Mouse (Mus musculus) intestine, embryonic 14.5 days (tissue): Measurements from ENCODE around the gene Fat2. TPM values are rescaled to one million over a fixed set of nuclear protein-coding genes. Genes with fewer than 3 reads are reported as not detected.
A peak's percentile ranks its signal among the peaks of the same experiment; 100 is the strongest.

Experiments used
- ATAC-seq: fragments of 200-750 bp; cut with Nextera tagmentation; replicated peaks from 2 replicates; pipeline ENCODE4 v1.8.0; 2017; ENCODE audit warnings: low read depth, moderate number of reproducible peaks, moderate TSS enrichment, moderate library complexity; ENCODE audit not compliant: low FRiP score, low TSS enrichment
- DNase-seq: peaks from one replicate; pipeline ENCODE4 v3.0.0-alpha.2; 2018; ENCODE audit warnings: low spot score
- H3K27ac ChIP-seq: fragments of 300-500 bp; sonication (generic); 2 replicates; pipeline ENCODE4 v1.5.1; 2014; ENCODE audit warnings: low read depth, mild to moderate bottlenecking, control low read depth
- H3K27me3 ChIP-seq: fragments of 300-500 bp; sonication (generic); replicated peaks from 2 replicates; pipeline ENCODE4 v1.6.1; 2014; ENCODE audit warnings: low read length, control low read depth; ENCODE audit not compliant: control insufficient read depth, insufficient read depth
- H3K36me3 ChIP-seq: fragments of 300-500 bp; sonication (generic); 2 replicates; pipeline ENCODE4 v1.6.1; 2014; ENCODE audit warnings: low read length, control low read depth; ENCODE audit not compliant: control insufficient read depth, insufficient read depth
- H3K4me1 ChIP-seq: fragments of 300-500 bp; sonication (generic); replicated peaks from 2 replicates; pipeline ENCODE4 v1.6.1; 2014; ENCODE audit warnings: low read length, control low read depth, mixed read lengths; ENCODE audit not compliant: control insufficient read depth, insufficient read depth
- H3K4me2 ChIP-seq: fragments of 300-500 bp; sonication (generic); 2 replicates; pipeline ENCODE4 v1.6.1; 2014; ENCODE audit warnings: low read length
- H3K4me3 ChIP-seq: fragments of 300-500 bp; sonication (generic); 2 replicates; pipeline ENCODE4 v1.5.1; 2014; ENCODE audit warnings: low read depth, low read length, control low read depth, mixed read lengths
- H3K9ac ChIP-seq: fragments of 300-500 bp; sonication (generic); 2 replicates; pipeline ENCODE4 v1.6.1; 2014; ENCODE audit warnings: mild to moderate bottlenecking, low read length
- H3K9me3 ChIP-seq: fragments of 300-500 bp; sonication (generic); 2 replicates; pipeline ENCODE4 v1.6.1; 2016; ENCODE audit warnings: low read length, control low read depth; ENCODE audit not compliant: control insufficient read depth
- WGBS: fragments of 180-500 bp; shearing (Covaris S2); extraction: QIAGEN DNeasy Blood & Tissue Kit; methylation state at CpG from one replicate; pipeline ENCODE4 v1.1.7; 2014; 5-methylcytosine and 5-hydroxymethylcytosine counted together
- polyA plus RNA-seq: library from polyadenylated mRNA; unstranded; fragments of >200 nt; fragmentation: Nextera tagmentation; extraction: Ambion mirVana; gene quantifications from 2 replicates; pipeline ENCODE4 v1.2.1, GENCODE M21; 2014

The Fat2 gene
- polyA plus RNA-seq, 1 experiment from 2014 or later: 0.07 TPM

DNA sequence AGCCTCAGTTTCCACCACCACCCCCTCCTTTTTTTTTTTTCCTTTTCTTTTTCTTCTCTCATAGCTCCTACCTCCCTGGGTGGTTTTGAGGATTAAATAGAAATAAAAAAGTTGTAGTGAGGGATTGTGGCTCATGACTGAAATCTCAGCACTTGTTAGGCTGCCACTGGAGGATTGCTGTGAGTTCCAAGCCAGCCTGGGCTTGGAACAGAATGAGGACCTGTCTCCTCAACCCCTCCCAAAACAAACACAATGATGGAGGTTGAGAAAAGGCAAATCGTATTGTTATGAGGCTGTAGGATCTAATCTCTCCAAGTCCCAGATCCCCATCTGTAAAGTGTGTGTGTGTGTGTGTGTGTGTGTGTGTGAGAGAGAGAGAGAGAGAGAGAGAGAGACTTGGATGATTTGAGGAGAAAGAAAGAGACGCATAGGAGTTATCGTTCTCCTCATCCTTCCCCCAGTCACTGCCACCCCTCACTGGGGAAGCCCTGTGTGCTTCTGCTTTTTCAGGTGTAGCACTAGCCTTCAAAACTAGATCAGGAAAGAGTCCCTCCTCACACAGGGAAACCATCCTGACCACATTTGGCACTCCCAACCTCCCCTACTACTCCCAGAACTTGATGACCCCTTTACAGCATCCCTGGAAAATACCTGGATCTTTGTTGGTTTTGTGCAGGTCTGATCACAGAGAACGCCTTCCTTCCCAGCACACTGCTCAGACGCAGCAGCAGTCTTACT lies 837 bp upstream of the Fat2 start:
- DNase-seq (no peak), ATAC-seq (no peak)
- Histone ChIP-seq H3K27ac (no peak overlapping the region), H3K27me3 (no peaks in the 10 kb centered on the region), H3K9me3 (no peaks in the 10 kb centered on the region), H3K36me3 (no peaks in the 10 kb centered on the region), H3K9ac (no peak overlapping the region), H3K4me3 (no peak overlapping the region), H3K4me2 (no peak overlapping the region), H3K4me1 (no peaks in the 10 kb centered on the region)
- WGBS: 70% methylated on average over 5 of the region's 5 CpGs

DNA sequence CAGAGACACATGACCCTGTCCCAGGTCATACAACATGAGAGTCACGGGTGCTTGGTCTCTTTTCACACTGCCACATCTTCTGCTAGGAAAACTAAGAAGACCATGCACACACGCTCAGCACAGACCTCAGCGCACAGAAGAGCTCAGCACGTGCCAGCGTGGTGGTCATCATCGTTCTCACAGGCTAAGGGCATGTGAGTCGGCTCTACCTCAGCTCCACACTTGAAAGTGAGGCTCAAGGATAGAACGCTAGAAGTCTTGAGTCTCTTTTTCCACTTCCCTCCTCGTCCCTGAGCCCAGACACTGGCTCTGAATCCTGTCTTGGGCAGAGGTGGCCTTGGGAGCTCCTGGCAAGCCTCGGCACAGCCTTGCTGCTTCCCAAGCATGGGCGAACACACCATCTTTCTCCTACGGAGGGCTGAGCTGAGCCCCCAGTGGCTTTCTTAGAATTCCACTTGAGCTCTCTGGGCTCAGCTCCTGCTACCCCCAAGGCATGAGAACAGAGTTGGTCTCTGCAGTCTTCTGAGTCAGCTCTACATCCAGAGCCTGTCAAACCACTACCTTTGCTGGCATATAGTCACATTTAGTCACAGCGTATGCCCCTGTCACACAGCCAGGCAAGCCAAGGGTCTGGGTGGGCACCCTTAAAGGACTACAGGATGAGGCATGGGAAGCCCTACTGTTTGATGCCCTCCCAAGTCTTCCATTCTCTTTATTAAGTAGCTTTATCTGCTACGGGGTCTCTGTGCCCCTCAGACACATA lies 869 bp downstream of the Fat2 start:
- no peak overlapping the region for H3K9ac ChIP-seq
- no peaks in the 10 kb centered on the region for H3K36me3 ChIP-seq
- H3K27ac ChIP-seq: no peak overlapping the region
- no peaks in the 10 kb centered on the region for H3K9me3 ChIP-seq
- 91% methylated on average over 14 of the region's 14 CpGs for WGBS
- no peak overlapping the region for H3K4me2 ChIP-seq
- ATAC-seq (no peak), DNase-seq (no peak)
- H3K4me3 ChIP-seq: no peak overlapping the region
- H3K27me3 ChIP-seq: no peaks in the 10 kb centered on the region
- no peaks in the 10 kb centered on the region for H3K4me1 ChIP-seq

DNA sequence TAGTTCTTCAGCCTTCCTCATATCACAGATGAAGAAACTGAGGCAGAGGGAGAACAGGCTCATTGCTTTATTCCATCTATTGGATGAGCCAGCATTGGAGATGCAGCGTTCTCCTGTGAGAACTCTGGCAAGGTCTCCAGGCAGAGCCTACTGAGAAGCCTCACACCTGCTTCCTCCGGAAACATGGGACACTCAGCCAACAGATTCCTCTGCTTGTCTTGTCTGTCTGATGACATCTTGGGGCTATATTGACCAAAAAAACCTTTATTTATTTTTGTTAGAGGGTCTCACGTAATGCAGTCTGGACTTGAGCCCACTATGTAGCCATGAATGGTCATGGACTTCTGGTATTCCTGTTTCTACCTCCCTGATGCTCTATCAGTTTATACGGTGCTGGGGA lies 1.8 kb downstream of the Fat2 start:
- peaks cover 4% of the 10 kb centered on the region for H3K4me1 ChIP-seq
- H3K4me3 ChIP-seq: no peak overlapping the region
- DNase-seq (no peak), ATAC-seq (no peak)
- no peak overlapping the region for H3K4me2 ChIP-seq
- H3K9me3 ChIP-seq: no peaks in the 10 kb centered on the region
- 85% methylated on average over 4 of the region's 4 CpGs for WGBS
- no peak overlapping the region for H3K9ac ChIP-seq
- no peaks in the 10 kb centered on the region for H3K36me3 ChIP-seq
- no peak overlapping the region for H3K27ac ChIP-seq
- H3K27me3 ChIP-seq: no peaks in the 10 kb centered on the region

DNA sequence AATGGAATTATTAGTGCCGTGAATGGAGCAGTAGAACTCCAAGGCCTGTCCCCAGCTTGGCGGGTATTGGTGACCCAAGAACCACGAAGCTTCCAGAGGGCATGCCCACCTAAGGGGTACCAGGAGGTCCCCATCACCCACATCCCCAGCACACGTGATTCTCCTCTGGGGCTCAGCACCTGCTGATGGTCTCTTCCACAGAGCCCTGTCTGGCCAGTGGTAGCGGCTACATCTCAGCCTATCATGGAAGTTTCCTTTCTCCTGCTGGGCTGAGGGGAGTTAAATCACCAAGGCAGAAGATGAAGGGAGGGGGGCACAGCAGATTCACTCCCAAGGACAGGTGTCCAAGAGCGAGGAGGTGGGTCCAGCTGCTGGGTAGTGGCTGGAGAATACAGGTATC lies 2.3 kb downstream of the Fat2 start:
- Histone ChIP-seq H3K36me3 (no peaks in the 10 kb centered on the region), H3K4me1 (peaks cover 6% of the 10 kb centered on the region), H3K4me2 (no peak overlapping the region), H3K9ac (no peak overlapping the region), H3K4me3 (no peak overlapping the region), H3K9me3 (no peaks in the 10 kb centered on the region), H3K27me3 (no peaks in the 10 kb centered on the region), H3K27ac (no peak overlapping the region)
- DNase-seq (no peak), ATAC-seq (no peak)
- WGBS: 86% methylated on average over 6 of the region's 6 CpGs

DNA sequence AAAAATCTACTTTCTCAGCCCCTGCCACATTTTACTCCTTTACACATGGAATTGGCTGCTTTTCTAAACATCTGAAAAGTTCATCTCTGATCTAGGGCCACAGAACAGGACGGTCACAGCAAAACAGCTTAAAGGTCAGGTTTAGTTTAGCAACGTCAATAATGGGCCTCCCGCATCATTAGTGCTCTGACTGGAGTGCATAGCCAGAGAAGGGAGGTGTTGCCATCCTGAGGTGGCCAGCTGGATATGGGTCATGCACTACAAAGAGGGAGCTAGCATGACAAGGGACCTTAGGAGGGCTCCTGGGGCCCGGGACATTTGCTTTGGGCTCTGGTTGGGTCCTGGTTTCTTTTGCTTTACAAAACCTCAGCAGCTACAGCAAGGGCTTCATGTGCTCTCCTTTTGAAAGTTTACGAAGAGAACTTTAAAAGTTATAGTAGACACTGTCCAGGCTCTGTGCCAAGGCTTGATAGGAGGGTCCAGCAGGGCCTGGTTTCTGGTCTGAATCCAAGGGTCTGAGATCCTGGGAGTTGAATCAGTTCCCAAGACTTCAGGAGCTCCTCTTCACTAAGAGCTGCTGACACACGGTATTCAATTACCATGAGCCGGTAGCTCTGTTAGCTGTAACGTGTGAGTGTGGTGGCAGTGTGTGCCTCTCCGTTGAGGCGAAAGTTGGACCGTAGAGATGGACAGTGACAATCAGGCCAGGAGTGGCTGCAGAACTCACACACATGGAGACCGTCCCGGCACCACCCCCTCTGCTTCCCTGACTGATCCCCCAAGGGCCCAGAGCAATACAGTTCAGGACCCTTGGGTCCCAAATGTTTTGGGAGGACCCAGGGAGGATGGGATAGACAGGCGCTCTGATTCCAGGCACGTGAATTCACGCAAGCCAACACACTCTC lies 6.2 kb downstream of the Fat2 start:
- Histone ChIP-seq H3K27me3 (no peaks in the 10 kb centered on the region), H3K9ac (no peak overlapping the region), H3K36me3 (no peaks in the 10 kb centered on the region), H3K4me1 (peaks cover 6% of the 10 kb centered on the region), H3K4me3 (no peak overlapping the region), H3K9me3 (no peaks in the 10 kb centered on the region), H3K4me2 (no peak overlapping the region), H3K27ac (peak overlapping the region; percentile 52; the same call in 1 of the 2 replicates)
- DNase-seq (peak; percentile 52), ATAC-seq (no peak)
- 60% methylated on average over 16 of the region's 16 CpGs for WGBS

DNA sequence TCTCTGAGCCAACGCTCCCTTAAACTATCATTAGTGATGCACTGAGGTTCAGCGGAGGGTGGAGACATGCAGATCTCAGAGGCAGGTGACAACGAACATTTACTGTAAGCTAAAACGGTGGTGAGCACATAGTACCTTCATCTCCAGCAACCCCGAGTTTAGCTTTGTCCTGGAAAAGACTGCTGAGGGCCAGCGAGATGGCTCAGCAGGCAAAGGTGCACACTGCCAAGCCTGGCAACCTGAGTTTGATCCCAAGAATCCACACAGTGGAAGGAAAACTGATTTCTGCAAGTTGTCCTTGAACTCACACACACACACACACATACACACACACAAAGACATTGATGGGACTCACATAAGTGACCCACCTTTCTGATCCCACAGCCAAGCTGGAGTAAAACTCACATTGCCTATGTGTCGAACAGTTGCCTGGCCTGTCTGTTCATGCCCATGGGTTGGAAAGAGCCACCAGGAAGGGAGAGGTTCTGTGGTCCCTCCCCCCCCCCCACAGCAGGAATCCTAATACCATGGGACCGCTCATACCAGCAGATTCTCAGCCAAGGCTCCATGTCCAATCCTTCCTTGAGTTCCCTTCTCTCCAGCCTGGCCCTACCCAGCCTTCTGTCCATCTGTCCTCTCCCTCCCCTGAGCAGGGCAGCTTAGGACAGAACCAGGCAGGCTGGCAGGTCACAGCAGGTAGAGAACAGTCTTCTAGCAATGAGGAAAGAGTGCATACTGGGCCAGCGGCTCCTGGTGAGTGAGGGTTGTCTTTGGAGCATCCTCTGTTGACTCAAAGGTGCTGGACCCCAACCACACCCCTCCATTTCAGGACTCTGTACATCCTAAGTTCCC lies 8.6 kb downstream of the Fat2 start:
- Histone ChIP-seq H3K27ac (no peak overlapping the region), H3K4me1 (peaks cover 6% of the 10 kb centered on the region), H3K27me3 (no peaks in the 10 kb centered on the region), H3K36me3 (no peaks in the 10 kb centered on the region), H3K9ac (no peak overlapping the region), H3K9me3 (no peaks in the 10 kb centered on the region), H3K4me2 (no peak overlapping the region), H3K4me3 (no peak overlapping the region)
- DNase-seq (no peak), ATAC-seq (no peak)
- 86% methylated on average over 9 of the region's 9 CpGs for WGBS

DNA sequence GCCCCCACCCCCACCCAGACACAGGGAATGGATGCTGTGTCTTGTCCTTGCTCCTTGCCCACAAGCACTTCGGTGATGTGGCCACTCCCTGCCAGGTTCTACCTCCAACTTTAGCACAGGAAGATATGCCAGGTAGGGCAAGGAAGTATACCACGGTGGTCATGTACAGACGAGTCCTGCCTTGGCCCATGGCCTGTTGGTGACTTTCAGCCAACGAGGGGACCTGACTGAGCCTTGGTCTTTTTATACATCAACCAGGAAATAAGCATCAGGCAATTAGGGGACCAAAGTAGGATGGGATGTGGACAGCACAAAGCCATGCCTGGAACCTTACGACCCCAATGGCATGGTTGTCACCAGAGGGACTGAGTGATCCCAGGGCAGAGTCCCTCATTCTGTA lies 9.3 kb downstream of the Fat2 start:
- H3K9me3 ChIP-seq: no peaks in the 10 kb centered on the region
- H3K4me1 ChIP-seq: peaks cover 6% of the 10 kb centered on the region
- no peak for DNase-seq
- no peak overlapping the region for H3K4me2 ChIP-seq
- no peak for ATAC-seq
- WGBS: 89% methylated on average over 5 of the region's 5 CpGs
- no peaks in the 10 kb centered on the region for H3K27me3 ChIP-seq
- no peaks in the 10 kb centered on the region for H3K36me3 ChIP-seq
- H3K27ac ChIP-seq: no peak overlapping the region
- H3K4me3 ChIP-seq: no peak overlapping the region
- H3K9ac ChIP-seq: no peak overlapping the region

DNA sequence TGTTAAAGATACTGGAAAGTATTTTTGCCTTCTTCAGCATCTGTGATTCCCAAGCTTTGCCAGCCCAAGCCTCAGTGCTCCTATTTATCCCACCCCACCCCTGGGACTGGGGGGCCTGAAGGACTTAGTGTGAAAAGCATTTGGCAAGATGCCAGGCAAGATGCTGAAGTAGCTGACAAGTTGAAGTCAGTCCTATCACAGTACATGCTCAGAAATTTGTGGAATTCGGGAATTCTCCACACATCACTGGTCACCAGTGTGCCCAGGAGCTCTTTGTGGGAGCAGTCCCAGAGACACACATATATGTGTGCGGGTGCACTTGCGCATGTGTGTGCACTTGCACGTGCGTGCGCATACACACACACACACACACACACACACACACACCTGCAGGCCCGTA lies 10.2 kb downstream of the Fat2 start:
- Histone ChIP-seq H3K9ac (no peak overlapping the region), H3K36me3 (no peaks in the 10 kb centered on the region), H3K9me3 (no peaks in the 10 kb centered on the region), H3K4me2 (no peak overlapping the region), H3K27me3 (no peaks in the 10 kb centered on the region), H3K4me3 (no peak overlapping the region), H3K4me1 (peaks cover 6% of the 10 kb centered on the region), H3K27ac (no peak overlapping the region)
- ATAC-seq (no peak), DNase-seq (no peak)
- WGBS: 83% methylated on average over 7 of the region's 7 CpGs
